Mouse (Mus musculus): Measurements from ENCODE around the gene Nostrin. TPM values are rescaled to one million over a fixed set of nuclear protein-coding genes. Genes with fewer than 3 reads are reported as not detected.

Gene Nostrin
- polyA plus RNA-seq, 1 experiment from 2014 or later: 9.2 TPM

DNA sequence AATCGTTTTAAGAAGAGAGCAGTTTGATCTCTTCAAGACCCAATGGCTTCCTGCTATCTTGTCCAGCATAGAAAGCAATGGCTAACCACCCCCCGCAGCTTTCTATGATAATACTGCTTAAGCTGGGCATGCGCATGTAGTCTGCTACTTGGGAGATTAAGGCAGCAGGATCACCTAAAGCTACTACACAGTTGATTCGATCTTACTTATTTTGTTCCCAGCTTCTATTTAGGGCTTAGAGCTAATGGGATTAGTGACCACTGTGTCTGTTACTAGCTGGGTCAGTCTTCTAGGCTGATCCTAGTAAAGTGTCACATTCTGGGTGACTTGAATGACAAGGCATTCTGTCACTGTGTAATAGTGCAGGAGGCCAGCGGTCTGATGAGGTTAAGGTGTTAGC is 15.2 kb downstream of the Nostrin start:
- no peak for DNase-seq
- H3K9me3 ChIP-seq (replicated peaks): no peaks in the 10 kb centered on the region
- H3K4me2 ChIP-seq: no peak overlapping the region
- H3K4me1 ChIP-seq (replicated peaks): no peaks in the 10 kb centered on the region
- H3K27me3 ChIP-seq: no peaks in the 10 kb centered on the region
- ATAC-seq (ENCODE audit: low read depth): no peak
- H3K9ac ChIP-seq: no peak overlapping the region
- H3K27ac ChIP-seq: no peak overlapping the region
- no peak overlapping the region for H3K4me3 ChIP-seq (replicated peaks)
- H3K36me3 ChIP-seq: no peaks in the 10 kb centered on the region
- WGBS (ENCODE audit: insufficient replicate concordance): 56% methylated on average over 5 of the region's 5 CpGs

DNA sequence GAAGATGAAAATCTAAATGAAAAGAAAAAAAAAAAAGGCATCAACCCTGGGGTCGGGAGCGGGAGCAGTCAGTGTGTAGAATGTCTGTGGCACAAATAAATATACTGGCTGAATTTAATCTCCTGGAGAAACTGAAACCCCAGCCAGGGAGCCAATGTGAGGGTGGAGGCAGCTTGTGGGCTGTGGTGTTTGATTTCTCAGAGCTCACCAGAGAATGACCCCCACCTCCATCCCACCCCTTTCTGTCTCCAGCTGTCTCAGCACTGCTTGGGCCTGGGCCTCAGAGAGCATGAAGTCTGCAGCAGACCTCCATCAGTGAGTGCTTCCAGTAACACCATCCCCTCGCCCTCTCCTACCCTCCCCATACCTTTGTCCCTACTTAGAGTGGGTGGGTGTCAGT is 20.3 kb downstream of the Nostrin start:
- no peak overlapping the region for H3K9ac ChIP-seq
- H3K4me3 ChIP-seq (replicated peaks): no peak overlapping the region
- no peak overlapping the region for H3K4me2 ChIP-seq
- no peaks in the 10 kb centered on the region for H3K27me3 ChIP-seq
- WGBS (ENCODE audit: insufficient replicate concordance): 53% methylated on average over 3 of the region's 3 CpGs
- no peaks in the 10 kb centered on the region for H3K9me3 ChIP-seq (replicated peaks)
- ATAC-seq (ENCODE audit: low read depth) (no peak), DNase-seq (no peak)
- no peaks in the 10 kb centered on the region for H3K4me1 ChIP-seq (replicated peaks)
- no peak overlapping the region for H3K27ac ChIP-seq
- 0 out of 2 replicates have a peak, but pooled peaks cover 2% of the 10 kb centered on the region for H3K36me3 ChIP-seq

DNA sequence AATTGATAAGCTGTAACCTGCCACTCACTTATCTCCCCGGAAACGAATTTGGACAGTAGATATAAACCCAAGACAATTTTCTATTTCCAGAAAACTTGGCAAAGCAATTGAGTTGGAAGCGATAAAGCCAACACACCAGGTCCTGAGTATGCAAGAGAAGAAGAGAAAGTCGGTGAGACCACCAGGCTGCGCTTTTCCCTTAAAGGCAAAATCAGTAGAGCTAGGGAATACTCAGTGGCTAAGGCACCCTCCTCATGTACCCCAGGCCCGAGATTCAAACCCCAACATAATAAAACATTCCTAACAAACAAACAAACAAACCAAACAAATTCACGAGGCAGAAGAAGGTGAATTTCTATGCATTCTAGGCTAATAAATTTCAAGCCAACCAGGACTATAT is 20.7 kb downstream of the Nostrin start:
- H3K27me3 ChIP-seq: no peaks in the 10 kb centered on the region
- H3K27ac ChIP-seq: no peak overlapping the region
- DNase-seq (no peak), ATAC-seq (ENCODE audit: low read depth) (no peak)
- no peaks in the 10 kb centered on the region for H3K9me3 ChIP-seq (replicated peaks)
- H3K4me1 ChIP-seq (replicated peaks): no peaks in the 10 kb centered on the region
- 47% methylated on average over 7 of the region's 7 CpGs for WGBS (ENCODE audit: insufficient replicate concordance)
- no peak overlapping the region for H3K9ac ChIP-seq
- 0 out of 2 replicates have a peak, but pooled peaks cover 2% of the 10 kb centered on the region for H3K36me3 ChIP-seq
- H3K4me3 ChIP-seq (replicated peaks): no peak overlapping the region
- H3K4me2 ChIP-seq: no peak overlapping the region

DNA sequence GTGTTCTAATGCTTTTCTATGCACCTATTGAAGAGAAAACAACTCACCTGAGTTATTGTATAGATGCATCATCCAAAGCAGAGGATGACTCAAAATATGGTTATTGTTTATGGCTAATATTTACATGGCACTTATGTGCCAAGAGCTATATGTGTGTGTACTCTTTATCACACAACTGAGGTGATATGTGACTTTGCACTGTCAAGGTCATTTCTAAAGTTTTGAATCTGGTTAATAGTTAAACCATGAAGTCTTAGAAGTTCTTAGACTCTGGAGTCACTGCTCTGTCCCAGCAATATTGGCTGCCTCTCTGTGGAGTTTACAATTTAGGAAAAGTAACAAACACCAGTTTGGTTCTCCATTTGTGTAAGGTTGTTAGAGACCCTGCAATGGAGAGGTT is 23.3 kb downstream of the Nostrin start:
- H3K4me1 ChIP-seq (replicated peaks): 0 out of 2 replicates have a peak, but pooled peaks cover 3% of the 10 kb centered on the region
- H3K9ac ChIP-seq: no peak overlapping the region
- H3K27me3 ChIP-seq: no peaks in the 10 kb centered on the region
- no peak overlapping the region for H3K27ac ChIP-seq
- no peaks in the 10 kb centered on the region for H3K9me3 ChIP-seq (replicated peaks)
- no peak overlapping the region for H3K4me2 ChIP-seq
- DNase-seq (no peak), ATAC-seq (ENCODE audit: low read depth) (no peak)
- 0 out of 2 replicates have a peak, but pooled peaks cover 2% of the 10 kb centered on the region for H3K36me3 ChIP-seq
- H3K4me3 ChIP-seq (replicated peaks): no peak overlapping the region

DNA sequence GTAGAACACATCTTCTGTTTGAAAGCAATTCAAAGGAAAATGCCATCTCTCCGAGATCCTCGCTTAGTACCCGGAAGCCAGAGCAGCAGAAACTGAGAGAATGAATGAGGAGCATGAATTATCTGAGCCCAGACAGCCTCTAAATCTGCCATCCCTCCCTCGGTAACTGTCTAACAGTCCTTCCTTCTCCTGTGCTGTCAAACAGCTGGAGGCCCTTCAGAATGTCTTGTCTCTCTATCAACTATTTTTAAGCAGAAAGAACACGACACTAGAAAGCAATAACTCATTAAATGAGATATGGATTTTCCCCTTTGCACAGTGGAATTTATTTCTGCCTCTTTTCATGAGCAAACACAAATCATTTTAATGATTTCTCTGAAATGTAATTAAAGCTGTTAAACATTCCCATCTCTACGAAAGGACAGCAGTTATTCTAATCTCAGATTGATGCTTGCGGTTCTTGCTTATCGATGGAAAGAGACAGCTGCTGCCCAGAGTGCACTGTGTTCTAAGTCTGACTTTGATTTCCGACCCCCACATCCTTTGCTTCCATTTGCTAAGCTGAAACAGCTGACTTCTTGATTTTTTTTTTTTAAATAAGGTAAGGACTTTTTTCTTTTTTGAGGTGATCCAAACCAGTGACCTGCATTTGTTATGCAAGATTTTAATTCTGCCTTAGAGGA is 34.9 kb downstream of the Nostrin start:
- H3K9me3 ChIP-seq (replicated peaks): no peaks in the 10 kb centered on the region
- no peak overlapping the region for H3K4me2 ChIP-seq
- no peaks in the 10 kb centered on the region for H3K4me1 ChIP-seq (replicated peaks)
- H3K4me3 ChIP-seq (replicated peaks): no peak overlapping the region
- DNase-seq: no peak
- H3K27me3 ChIP-seq: no peaks in the 10 kb centered on the region
- ATAC-seq (ENCODE audit: low read depth): no peak
- no peak overlapping the region for H3K27ac ChIP-seq
- 68% methylated on average over 9 of the region's 9 CpGs for WGBS (ENCODE audit: insufficient replicate concordance)
- H3K36me3 ChIP-seq: 0 out of 2 replicates have a peak, but pooled peaks cover 3% of the 10 kb centered on the region
- H3K9ac ChIP-seq: no peak overlapping the region

DNA sequence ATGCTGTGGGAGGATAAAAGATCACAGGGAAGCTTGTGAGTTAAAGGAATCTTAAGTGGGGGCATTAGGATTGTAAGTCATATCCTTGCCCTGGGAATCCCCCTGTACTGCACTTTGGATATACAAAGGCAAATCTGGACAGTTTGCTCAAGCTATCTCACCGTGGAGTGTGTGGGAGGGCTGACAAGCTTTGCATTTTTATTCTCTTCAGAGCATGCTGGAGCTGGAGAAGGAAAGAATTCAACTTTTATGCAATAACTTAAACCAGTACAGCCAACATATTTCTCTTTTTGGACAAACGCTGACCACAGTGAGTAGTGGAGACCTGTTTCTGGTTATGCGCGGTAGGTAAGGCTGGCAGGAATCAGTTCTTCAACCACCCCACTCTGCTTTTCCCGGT is 39.7 kb downstream of the Nostrin start:
- Histone ChIP-seq H3K9me3 (replicated peaks) (no peaks in the 10 kb centered on the region), H3K4me1 (replicated peaks) (no peaks in the 10 kb centered on the region), H3K9ac (no peak overlapping the region), H3K4me2 (no peak overlapping the region), H3K36me3 (no peaks in the 10 kb centered on the region), H3K27ac (no peak overlapping the region), H3K4me3 (replicated peaks) (no peak overlapping the region), H3K27me3 (no peaks in the 10 kb centered on the region)
- DNase-seq (no peak), ATAC-seq (ENCODE audit: low read depth) (no peak)
- WGBS (ENCODE audit: insufficient replicate concordance): 71% methylated on average over 5 of the region's 5 CpGs

DNA sequence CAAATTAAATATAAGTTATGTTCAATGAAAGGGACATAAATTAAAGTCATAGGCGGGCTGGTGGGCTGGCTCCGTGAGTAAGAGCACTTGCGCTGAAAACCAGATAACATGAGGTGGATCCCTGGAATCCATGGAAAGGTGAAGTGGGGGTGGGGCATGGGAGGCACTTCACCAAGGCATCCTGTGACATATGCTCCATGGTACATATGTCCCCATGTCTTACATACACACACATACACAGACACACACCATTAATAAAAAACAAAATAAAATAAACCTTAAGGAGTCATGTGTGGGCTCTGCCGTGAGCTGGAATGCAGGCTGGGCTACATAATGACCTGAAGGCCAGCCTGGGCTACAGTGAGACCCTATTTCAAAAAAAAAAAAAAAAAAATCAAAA is 44.1 kb downstream of the Nostrin start:
- no peak overlapping the region for H3K4me2 ChIP-seq
- DNase-seq (no peak), ATAC-seq (ENCODE audit: low read depth) (no peak)
- H3K4me3 ChIP-seq (replicated peaks): no peak overlapping the region
- no peaks in the 10 kb centered on the region for H3K9me3 ChIP-seq (replicated peaks)
- 85% methylated on average over 4 of the region's 4 CpGs for WGBS (ENCODE audit: insufficient replicate concordance)
- peaks cover 8% of the 10 kb centered on the region; the same call in 1 of the 2 replicates for H3K36me3 ChIP-seq
- no peak overlapping the region for H3K9ac ChIP-seq
- no peaks in the 10 kb centered on the region for H3K4me1 ChIP-seq (replicated peaks)
- H3K27ac ChIP-seq: no peak overlapping the region
- no peaks in the 10 kb centered on the region for H3K27me3 ChIP-seq

DNA sequence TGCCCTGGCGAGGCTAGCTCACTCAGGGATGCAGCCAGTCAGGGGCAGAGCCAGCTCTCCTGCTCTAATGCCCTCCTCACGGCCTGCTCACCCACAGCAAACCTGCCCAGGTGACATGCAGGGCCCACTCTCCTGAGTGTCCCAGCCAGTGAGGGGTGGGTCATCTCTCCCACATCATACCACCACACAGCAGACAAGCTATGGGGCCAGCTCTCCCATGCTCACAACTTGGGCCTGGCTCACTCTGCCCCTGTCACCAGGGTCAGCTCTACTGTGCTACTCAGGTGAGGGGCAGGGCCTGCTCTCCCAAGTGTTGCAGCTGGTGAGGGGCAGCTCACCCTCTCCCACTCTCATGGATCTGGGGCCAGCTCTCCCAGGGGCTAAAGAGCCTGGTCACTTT is 52.4 kb downstream of the Nostrin start:
- no peak overlapping the region for H3K4me2 ChIP-seq
- peaks cover 58% of the 10 kb centered on the region for H3K36me3 ChIP-seq
- no peaks in the 10 kb centered on the region for H3K27me3 ChIP-seq
- DNase-seq (no peak), ATAC-seq (ENCODE audit: low read depth) (0 out of 2 replicates have a peak, but pooled peaks have one; percentile 10)
- no peak overlapping the region for H3K9ac ChIP-seq
- H3K9me3 ChIP-seq (replicated peaks): no peaks in the 10 kb centered on the region
- H3K4me3 ChIP-seq (replicated peaks): no peak overlapping the region
- 85% methylated on average over 2 of the region's 2 CpGs for WGBS (ENCODE audit: insufficient replicate concordance)
- H3K4me1 ChIP-seq (replicated peaks): peaks cover 10% of the 10 kb centered on the region
- no peak overlapping the region for H3K27ac ChIP-seq

DNA sequence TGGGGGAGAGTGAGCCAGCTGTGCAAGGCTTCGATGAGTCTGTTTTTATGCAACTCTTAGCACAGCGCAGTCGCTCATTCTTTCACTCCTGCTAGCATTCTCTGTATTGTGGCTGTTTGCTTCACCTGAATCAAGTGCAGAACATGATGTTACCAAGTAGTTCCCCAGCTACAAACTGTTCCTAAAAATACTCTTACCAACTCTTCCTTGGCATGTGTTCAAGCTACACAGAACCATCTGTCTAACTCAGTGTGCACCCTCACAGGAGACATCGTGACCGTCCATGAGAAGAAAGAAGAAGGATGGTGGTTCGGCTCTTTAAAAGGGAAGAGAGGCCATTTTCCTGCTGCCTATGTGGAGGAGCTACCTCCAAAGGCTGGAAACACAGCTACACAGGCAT is 53.1 kb downstream of the Nostrin start:
- ATAC-seq (ENCODE audit: low read depth) (no peak), DNase-seq (no peak)
- Histone ChIP-seq H3K4me1 (replicated peaks) (peaks cover 10% of the 10 kb centered on the region), H3K9ac (no peak overlapping the region), H3K4me2 (no peak overlapping the region), H3K4me3 (replicated peaks) (no peak overlapping the region), H3K27me3 (no peaks in the 10 kb centered on the region), H3K27ac (no peak overlapping the region), H3K9me3 (replicated peaks) (no peaks in the 10 kb centered on the region), H3K36me3 (peaks cover 62% of the 10 kb centered on the region)
- WGBS (ENCODE audit: insufficient replicate concordance): 80% methylated on average over 6 of the region's 6 CpGs

DNA sequence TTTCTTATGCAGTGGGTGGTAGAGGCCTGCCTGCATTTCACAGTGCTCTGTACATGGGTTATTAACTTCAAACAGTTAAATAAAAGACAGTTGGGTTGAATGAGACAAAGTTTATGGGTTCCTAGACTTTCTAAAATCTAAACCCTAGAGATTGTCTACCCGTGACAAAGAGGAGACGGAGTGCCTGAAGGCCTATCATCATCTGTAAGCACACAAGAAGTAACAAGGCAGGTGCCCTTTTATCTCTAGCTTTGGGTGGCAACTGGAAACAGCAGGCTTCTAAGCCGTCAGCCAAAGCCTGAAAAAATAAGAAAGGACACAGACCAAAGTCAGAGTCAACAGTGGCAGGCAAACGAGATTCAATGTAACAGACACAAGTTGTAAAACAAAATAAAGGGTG is 53.6 kb downstream of the Nostrin start:
- no peak for DNase-seq
- H3K27me3 ChIP-seq: no peaks in the 10 kb centered on the region
- H3K4me3 ChIP-seq (replicated peaks): no peak overlapping the region
- no peaks in the 10 kb centered on the region for H3K9me3 ChIP-seq (replicated peaks)
- 52% methylated on average over 4 of the region's 4 CpGs for WGBS (ENCODE audit: insufficient replicate concordance)
- H3K4me2 ChIP-seq: no peak overlapping the region
- H3K4me1 ChIP-seq (replicated peaks): peaks cover 10% of the 10 kb centered on the region
- peaks cover 67% of the 10 kb centered on the region for H3K36me3 ChIP-seq
- H3K9ac ChIP-seq: no peak overlapping the region
- no peak overlapping the region for H3K27ac ChIP-seq
- ATAC-seq (ENCODE audit: low read depth): no peak

DNA sequence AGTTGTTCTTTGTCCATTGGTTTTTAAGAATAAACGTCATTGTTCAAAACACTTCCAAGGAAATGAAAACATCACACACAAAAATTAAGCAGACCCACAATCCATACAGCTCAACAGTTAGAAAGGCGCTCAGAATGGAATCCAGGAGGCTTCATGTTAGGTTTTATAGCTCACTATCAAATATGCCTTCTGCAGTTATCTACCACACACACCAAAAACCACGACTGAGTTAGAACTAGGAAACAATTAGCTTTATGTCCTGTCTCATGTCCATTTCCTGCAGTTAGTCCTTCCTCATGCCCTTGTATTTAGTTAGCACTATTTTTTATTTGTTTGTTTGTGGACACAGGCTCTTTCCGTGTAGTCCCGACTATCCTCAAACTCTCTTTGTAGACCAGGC is 55.5 kb downstream of the Nostrin start:
- ATAC-seq (ENCODE audit: low read depth) (no peak), DNase-seq (no peak)
- H3K9me3 ChIP-seq (replicated peaks): no peaks in the 10 kb centered on the region
- peaks cover 79% of the 10 kb centered on the region for H3K36me3 ChIP-seq
- no peak overlapping the region for H3K9ac ChIP-seq
- no peaks in the 10 kb centered on the region for H3K27me3 ChIP-seq
- H3K4me1 ChIP-seq (replicated peaks): peaks cover 10% of the 10 kb centered on the region
- 59% methylated on average over 5 of the region's 5 CpGs for WGBS (ENCODE audit: insufficient replicate concordance)
- no peak overlapping the region for H3K27ac ChIP-seq
- H3K4me2 ChIP-seq: no peak overlapping the region
- H3K4me3 ChIP-seq (replicated peaks): no peak overlapping the region

DNA sequence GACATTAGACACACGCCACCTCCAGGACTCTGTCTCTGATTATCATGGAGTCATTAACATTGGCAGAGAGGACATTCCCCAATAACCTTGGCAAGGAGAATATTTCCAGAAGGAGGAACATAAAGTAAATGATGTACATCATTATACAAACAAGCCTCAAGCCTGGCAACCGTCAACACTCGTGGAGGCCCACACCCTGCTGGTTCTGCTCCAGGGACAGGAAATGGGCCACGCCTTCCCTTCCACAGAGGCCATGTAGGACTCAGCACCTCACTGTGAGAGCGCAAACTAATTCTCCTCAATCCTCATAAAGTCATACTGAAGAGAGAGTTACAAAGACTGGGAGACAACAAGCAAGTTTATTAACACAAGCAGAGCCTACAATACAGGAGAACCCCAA is 58.0 kb downstream of the Nostrin start:
- ATAC-seq (ENCODE audit: low read depth): no peak

More for the DNA sequence above, 58.0 kb downstream of the Nostrin start:
- Histone ChIP-seq H3K4me3 (replicated peaks) (no peak overlapping the region), H3K36me3 (peaks cover 81% of the 10 kb centered on the region), H3K4me2 (no peak overlapping the region), H3K27me3 (no peaks in the 10 kb centered on the region), H3K4me1 (replicated peaks) (peaks cover 9% of the 10 kb centered on the region), H3K9ac (no peak overlapping the region), H3K27ac (no peak overlapping the region), H3K9me3 (replicated peaks) (no peaks in the 10 kb centered on the region)
- WGBS (ENCODE audit: insufficient replicate concordance): 73% methylated on average over 5 of the region's 5 CpGs
- DNase-seq: no peak

All from liver, embryonic 13.5 days (tissue).